Mouse (Mus musculus) liver, embryonic 12.5 days (tissue): ENCODE data around the gene Gm37596. TPM values are rescaled to one million over a fixed set of nuclear protein-coding genes. Genes with fewer than 3 reads are reported as not detected.
"Not testable (repeated sequence)": the region's sequence is repeated elsewhere in the genome, so short reads cannot be mapped to it uniquely, and the experiment has no call there.

Source experiments
- ATAC-seq: fragments of 200-750 bp; cut with Nextera tagmentation; 2 replicates; pipeline ENCODE4 v1.8.0; 2017; ENCODE audit warnings: moderate number of reproducible peaks, mild to moderate bottlenecking, moderate library complexity
- H3K27ac ChIP-seq: fragments of 300-500 bp; sonication (generic); 2 replicates; pipeline ENCODE4 v1.5.1; 2016; ENCODE audit warnings: mild to moderate bottlenecking
- H3K27me3 ChIP-seq: fragments of 300-500 bp; sonication (generic); replicated peaks from 2 replicates; pipeline ENCODE4 v1.6.1; 2016; ENCODE audit warnings: mild to moderate bottlenecking, moderate library complexity
- H3K36me3 ChIP-seq: fragments of 300-500 bp; sonication (generic); 2 replicates; pipeline ENCODE4 v1.6.1; 2016; ENCODE audit warnings: mild to moderate bottlenecking, moderate library complexity
- H3K4me1 ChIP-seq: fragments of 300-500 bp; sonication (generic); 2 replicates; pipeline ENCODE4 v1.6.1; 2016
- H3K4me2 ChIP-seq: fragments of 300-500 bp; sonication (generic); 2 replicates; pipeline ENCODE4 v1.6.1; 2016; ENCODE audit warnings: mild to moderate bottlenecking, moderate library complexity
- H3K4me3 ChIP-seq: fragments of 300-500 bp; sonication (generic); 2 replicates; pipeline ENCODE4 v1.5.1; 2016; ENCODE audit warnings: mild to moderate bottlenecking, moderate library complexity
- H3K9ac ChIP-seq: fragments of 300-500 bp; sonication (generic); 2 replicates; pipeline ENCODE4 v1.6.1; 2016; ENCODE audit warnings: mild to moderate bottlenecking, moderate library complexity
- H3K9me3 ChIP-seq: fragments of 300-500 bp; sonication (generic); replicated peaks from 2 replicates; pipeline ENCODE4 v1.6.1; 2016; ENCODE audit warnings: mild to moderate bottlenecking, moderate library complexity
- WGBS: fragments of 180-500 bp; shearing (Covaris S2); methylation state at CpG from one replicate; pipeline ENCODE4 v1.1.7; 2016; ENCODE audit not compliant: insufficient replicate concordance; 5-methylcytosine and 5-hydroxymethylcytosine counted together
- polyA plus RNA-seq: library from polyadenylated mRNA; unstranded; fragments of >200 nt; fragmentation: Nextera tagmentation; extraction: Ambion mirVana; gene quantifications from 2 replicates; pipeline ENCODE4 v1.2.1, GENCODE M21; 2016

Gene Gm37596
- not detected in 2 replicates for polyA plus RNA-seq

DNA sequence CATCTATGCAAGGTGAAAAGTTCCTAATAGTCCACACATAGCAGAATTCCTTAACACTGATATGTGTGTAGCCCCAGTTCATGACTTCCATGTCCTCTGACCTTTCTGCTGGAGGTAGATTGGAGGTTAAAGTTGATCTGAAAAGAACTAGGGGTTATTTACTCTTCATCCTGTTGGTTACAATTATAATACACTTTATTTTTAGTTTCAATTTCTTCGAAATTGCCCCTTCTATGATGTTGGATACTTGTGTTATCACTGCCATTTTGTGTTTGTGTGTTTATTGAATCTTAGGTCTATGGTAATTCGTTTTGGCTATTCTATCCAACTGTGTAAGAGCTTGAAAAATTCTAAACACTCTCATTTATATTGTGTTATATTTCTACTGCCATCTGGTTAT, at the start of gene Gm37596:
TSS of gene Gm37596 (minus strand) at position 101 of the 400 bp plus-strand sequence.
- not testable (repeated sequence) for ATAC-seq, H3K9me3 ChIP-seq, H3K36me3 ChIP-seq, H3K4me2 ChIP-seq, H3K4me3 ChIP-seq, H3K27me3 ChIP-seq, H3K4me1 ChIP-seq, H3K9ac ChIP-seq, H3K27ac ChIP-seq
- WGBS: 50% methylated on average over 1 of the region's 2 CpGs

DNA sequence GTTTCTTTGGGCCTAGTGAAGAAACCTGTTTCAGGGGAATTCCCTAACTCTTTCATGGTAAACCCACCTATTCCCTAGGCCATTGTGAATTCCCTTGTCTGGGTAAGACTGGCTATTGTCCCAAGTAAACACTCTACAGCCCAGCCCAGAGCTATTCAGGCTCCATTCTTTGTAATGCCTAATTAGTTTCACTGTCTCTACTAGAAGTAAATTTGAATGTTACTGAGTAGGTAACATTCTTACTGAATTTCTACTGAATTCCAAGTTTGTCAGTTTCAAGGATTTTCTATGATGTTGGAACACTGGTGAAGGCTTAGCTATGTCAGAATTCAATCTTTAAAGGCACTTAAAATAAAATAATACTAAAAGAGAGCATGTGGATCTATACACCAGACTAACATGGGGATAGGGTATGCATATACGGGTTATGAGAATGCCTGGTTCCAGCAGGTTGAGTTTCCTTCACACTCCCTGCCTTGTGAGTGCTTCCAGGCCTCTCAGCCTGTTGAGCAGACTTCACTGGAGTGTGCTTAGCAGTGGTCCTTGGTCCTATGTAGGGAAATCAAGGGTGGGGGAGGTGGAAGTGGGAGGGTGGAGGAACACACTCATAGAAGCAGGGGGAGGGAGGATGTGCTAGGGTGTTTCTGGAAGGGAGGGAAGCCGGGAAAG, 16.2 kb upstream of the Gm37596 start:
- ATAC-seq, H3K4me1 ChIP-seq, H3K4me2 ChIP-seq, H3K4me3 ChIP-seq, H3K27ac ChIP-seq, H3K36me3 ChIP-seq, H3K27me3 ChIP-seq, H3K9ac ChIP-seq, H3K9me3 ChIP-seq: not testable (repeated sequence)
- 69% methylated on average over 2 of the region's 2 CpGs for WGBS

DNA sequence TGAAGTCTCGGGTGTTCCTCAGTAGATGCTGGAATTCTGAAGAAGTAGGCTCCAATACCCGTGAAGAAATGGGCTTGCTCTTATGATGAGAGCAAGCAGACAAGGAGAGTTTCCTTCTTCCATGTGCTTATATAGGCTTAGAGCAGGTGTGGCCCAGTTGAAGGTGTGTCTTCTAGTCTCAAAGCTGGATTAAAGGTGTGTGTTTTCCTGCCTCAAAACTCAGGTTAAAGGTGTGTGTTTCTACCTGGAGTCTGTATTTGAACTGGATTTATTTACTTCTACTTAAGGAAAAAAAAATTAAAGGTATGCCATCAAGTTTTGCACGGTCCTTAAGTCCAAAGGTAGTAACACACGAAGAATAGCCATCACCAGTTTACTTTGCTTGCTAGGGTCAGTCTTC, 16.7 kb downstream of the Gm37596 start, which contains the start of gene Tdpoz1:
TSS of gene Tdpoz1 (minus strand) at position 101 of the 400 bp plus-strand sequence.
- not testable (repeated sequence) for ATAC-seq, H3K27ac ChIP-seq, H3K36me3 ChIP-seq, H3K4me2 ChIP-seq, H3K4me3 ChIP-seq, H3K27me3 ChIP-seq, H3K4me1 ChIP-seq, H3K9me3 ChIP-seq, H3K9ac ChIP-seq
- WGBS: 60% methylated on average over 2 of the region's 4 CpGs

DNA sequence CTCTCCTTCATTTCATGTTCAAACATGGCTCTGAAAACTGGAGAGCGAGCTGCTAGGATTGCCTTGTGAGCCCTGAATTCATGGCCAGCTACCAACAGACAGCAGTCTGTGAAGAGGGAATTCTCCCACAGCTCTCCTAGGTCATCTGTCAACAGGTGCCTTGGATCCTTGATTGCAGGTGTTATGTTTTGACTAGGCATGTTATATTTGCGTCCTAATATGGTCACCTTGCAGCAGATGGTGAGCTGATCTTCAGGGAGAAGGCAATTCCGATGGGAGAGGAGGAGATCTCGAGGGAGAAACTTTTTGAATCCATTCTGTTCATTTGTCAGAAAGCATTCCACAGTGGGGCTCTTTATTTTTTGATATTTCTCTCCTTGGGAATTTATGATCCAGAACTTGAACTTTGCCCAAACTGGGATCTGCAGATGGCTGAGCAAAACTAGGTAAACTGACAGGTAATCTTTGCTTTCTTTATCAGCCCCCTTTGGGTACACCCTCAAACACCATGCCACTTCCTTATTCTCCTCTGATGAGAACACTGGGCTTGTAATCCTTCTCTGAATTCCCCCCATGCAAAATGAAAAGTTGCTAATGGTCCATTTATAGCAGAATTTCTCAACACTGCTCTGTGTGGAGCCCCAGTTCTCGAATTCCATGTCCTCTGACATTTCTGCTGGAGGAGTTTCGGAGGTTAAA, 21.9 kb downstream of the Gm37596 start:
- ATAC-seq, H3K27me3 ChIP-seq, H3K9ac ChIP-seq, H3K27ac ChIP-seq, H3K4me3 ChIP-seq, H3K4me2 ChIP-seq, H3K4me1 ChIP-seq, H3K36me3 ChIP-seq, H3K9me3 ChIP-seq: not testable (repeated sequence)
- WGBS: 53% methylated on average over 5 of the region's 6 CpGs

DNA sequence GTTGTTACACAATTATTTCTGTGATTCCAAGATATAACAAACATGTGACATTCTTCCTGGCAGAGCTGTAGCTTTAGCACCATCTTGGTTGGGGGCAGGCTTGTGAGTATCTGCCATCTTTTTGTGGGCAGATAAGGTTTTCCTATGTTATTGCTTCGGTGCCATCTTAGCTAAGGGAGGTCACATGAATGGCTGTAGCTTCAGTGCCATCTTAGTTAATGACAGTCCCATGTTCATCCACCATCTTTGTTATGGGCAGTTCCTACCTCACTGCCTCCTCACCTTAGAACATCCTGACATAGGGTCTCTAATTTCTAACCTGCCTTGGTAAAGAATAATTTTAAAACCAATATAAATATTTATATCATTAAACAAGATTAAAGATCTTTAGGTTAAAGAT, 38.6 kb downstream of the Gm37596 start:
- no peak overlapping the region for H3K9ac ChIP-seq
- H3K36me3 ChIP-seq: no peaks in the 10 kb centered on the region
- 73% methylated on average over 1 of the region's 1 CpGs for WGBS
- no peaks in the 10 kb centered on the region for H3K4me1 ChIP-seq
- H3K9me3 ChIP-seq: no peaks in the 10 kb centered on the region
- H3K27me3 ChIP-seq: no peaks in the 10 kb centered on the region
- no peak for ATAC-seq
- no peak overlapping the region for H3K4me2 ChIP-seq
- H3K27ac ChIP-seq: no peak overlapping the region
- no peak overlapping the region for H3K4me3 ChIP-seq

DNA sequence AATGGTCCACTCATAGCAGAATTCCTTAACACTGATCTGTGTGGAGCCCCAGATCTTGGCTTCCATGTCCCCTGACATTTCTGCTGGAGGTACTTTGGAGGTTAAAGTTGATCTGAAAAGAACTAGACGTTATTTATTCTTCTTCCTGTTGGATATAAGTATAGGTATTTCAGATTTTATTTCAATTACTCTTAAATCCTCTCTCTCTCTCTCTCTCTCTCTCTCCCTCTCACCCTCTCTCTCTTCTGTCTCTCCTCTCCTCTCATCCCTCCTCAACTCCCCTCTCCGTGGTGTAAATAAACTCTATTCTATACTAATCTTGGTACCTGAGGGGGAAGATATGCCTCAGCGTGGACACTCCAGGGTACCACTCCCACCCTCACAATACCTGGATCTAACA, 40.3 kb downstream of the Gm37596 start, which contains the start of gene Tdpoz2:
TSS of gene Tdpoz2 (minus strand) at position 101 of the 400 bp plus-strand sequence.
- Histone ChIP-seq H3K36me3 (no peaks in the 10 kb centered on the region), H3K27me3 (no peaks in the 10 kb centered on the region), H3K4me2 (no peak within 1 kb of the TSS), H3K9me3 (0 out of 2 replicates have a peak, but pooled peaks cover 4% of the 10 kb centered on the region), H3K9ac (no peak within 1 kb of the TSS), H3K4me1 (no peaks in the 10 kb centered on the region), H3K4me3 (no peak within 1 kb of the TSS), H3K27ac (no peak within 1 kb of the TSS)
- 60% methylated on average over 3 of the region's 3 CpGs for WGBS
- ATAC-seq: no peak

Other genes starting within 250 kb of the Gm37596 start
- not detected in 2 replicates for gene Tchhl1, start 224.3 kb downstream of the Gm37596 start, polyA plus RNA-seq
- gene S100a11, start 172.6 kb downstream of the Gm37596 start, polyA plus RNA-seq: 158 and 165 TPM in 2 replicates
- gene S100a10, start 138.0 kb downstream of the Gm37596 start, polyA plus RNA-seq: 87.8 and 91.1 TPM in 2 replicates
- gene Tdpoz2, start 40.4 kb downstream of the Gm37596 start, polyA plus RNA-seq: not detected in 2 replicates
- not detected in 2 replicates for gene Tdpoz1, start 16.8 kb downstream of the Gm37596 start, polyA plus RNA-seq
- gene Gm5773, start 79.9 kb upstream of the Gm37596 start, polyA plus RNA-seq: not detected in 2 replicates
- not detected in 2 replicates for gene Tdpoz4, start 103.3 kb upstream of the Gm37596 start, polyA plus RNA-seq
- gene Tdpoz3, start 132.9 kb upstream of the Gm37596 start, polyA plus RNA-seq: not detected in 2 replicates